Mouse (Mus musculus): ENCODE measurements around the gene Parvb. TPM values are rescaled to one million over a fixed set of nuclear protein-coding genes. Genes with fewer than 3 reads are reported as not detected.
A peak's percentile ranks its signal among the peaks of the same experiment; 100 is the strongest.

The Parvb gene
- polyA plus RNA-seq, 1 experiment from 2014 or later, result 10.2 TPM

GRCm38 (mm10) chr15:84215273-84215672, 16.6 kb upstream of the Parvb start:
- Histone ChIP-seq H3K27me3 (ENCODE audit: control insufficient read depth, insufficient read depth, low read length) (no peaks in the 10 kb centered on the region), H3K9me3 (ENCODE audit: control insufficient read depth, low read length) (no peaks in the 10 kb centered on the region), H3K4me1 (ENCODE audit: control insufficient read depth, insufficient read depth, low read length) (peaks cover 16% of the 10 kb centered on the region), H3K4me2 (no peak overlapping the region), H3K36me3 (ENCODE audit: control insufficient read depth, insufficient read depth, low read length) (peaks cover 2% of the 10 kb centered on the region; the same call in 1 of the 2 replicates), H3K4me3 (ENCODE audit: low read depth, low read length) (no peak overlapping the region), H3K27ac (ENCODE audit: low read depth, low read length) (no peak overlapping the region), H3K9ac (ENCODE audit: low read length) (no peak overlapping the region)
- ATAC-seq (ENCODE audit: low FRiP score), result no peak
- WGBS, result 85% methylated on average over 2 of the region's 2 CpGs
- DNase-seq (ENCODE audit: low spot score, missing footprints), result peak; percentile 47

- Histone ChIP-seq H3K4me1 (ENCODE audit: control insufficient read depth, insufficient read depth, low read length) (peaks cover 16% of the 10 kb centered on the region), H3K9me3 (ENCODE audit: control insufficient read depth, low read length) (no peaks in the 10 kb centered on the region), H3K4me2 (no peak overlapping the region), H3K27ac (ENCODE audit: low read depth, low read length) (no peak overlapping the region), H3K4me3 (ENCODE audit: low read depth, low read length) (no peak overlapping the region), H3K9ac (ENCODE audit: low read length) (no peak overlapping the region), H3K36me3 (ENCODE audit: control insufficient read depth, insufficient read depth, low read length) (peaks cover 2% of the 10 kb centered on the region; the same call in 1 of the 2 replicates), H3K27me3 (ENCODE audit: control insufficient read depth, insufficient read depth, low read length) (no peaks in the 10 kb centered on the region)
- ATAC-seq (ENCODE audit: low FRiP score), result no peak
- no peak for DNase-seq (ENCODE audit: low spot score, missing footprints)
These were observed 15.8 kb upstream of the Parvb start for GRCm38 (mm10) chr15:84216026-84216425.

GRCm38 (mm10) chr15:84216461-84217084, 15.3 kb upstream of the Parvb start:
- DNase-seq (ENCODE audit: low spot score, missing footprints), result no peak

GRCm38 (mm10) chr15:84217969-84218782, 13.7 kb upstream of the Parvb start:
- Histone ChIP-seq H3K4me1 (ENCODE audit: control insufficient read depth, insufficient read depth, low read length) (peaks cover 14% of the 10 kb centered on the region), H3K4me2 (no peak overlapping the region), H3K27me3 (ENCODE audit: control insufficient read depth, insufficient read depth, low read length) (no peaks in the 10 kb centered on the region), H3K36me3 (ENCODE audit: control insufficient read depth, insufficient read depth, low read length) (0 out of 2 replicates have a peak, but pooled peaks cover 2% of the 10 kb centered on the region), H3K27ac (ENCODE audit: low read depth, low read length) (no peak overlapping the region), H3K9me3 (ENCODE audit: control insufficient read depth, low read length) (no peaks in the 10 kb centered on the region), H3K4me3 (ENCODE audit: low read depth, low read length) (no peak overlapping the region), H3K9ac (ENCODE audit: low read length) (no peak overlapping the region)
- DNase-seq (ENCODE audit: low spot score, missing footprints), result no peak
- 65% methylated on average over 23 of the region's 23 CpGs for WGBS
- ATAC-seq (ENCODE audit: low FRiP score), result no peak

More at GRCm38 (mm10) chr15:84216461-84217084, 15.3 kb upstream of the Parvb start:
- no peak overlapping the region for H3K4me2 ChIP-seq
- no peak overlapping the region for H3K4me3 ChIP-seq (ENCODE audit: low read depth, low read length)
- no peak for ATAC-seq (ENCODE audit: low FRiP score)
- 38% methylated on average over 7 of the region's 7 CpGs for WGBS
- peak overlapping the region; percentile 16; the same call in 1 of the 2 replicates for H3K9ac ChIP-seq (ENCODE audit: low read length)
- 0 out of 2 replicates have a peak, but pooled peaks cover 2% of the 10 kb centered on the region for H3K36me3 ChIP-seq (ENCODE audit: control insufficient read depth, insufficient read depth, low read length)
- H3K27me3 ChIP-seq (ENCODE audit: control insufficient read depth, insufficient read depth, low read length), result no peaks in the 10 kb centered on the region
- H3K4me1 ChIP-seq (ENCODE audit: control insufficient read depth, insufficient read depth, low read length), result peaks cover 16% of the 10 kb centered on the region
- H3K27ac ChIP-seq (ENCODE audit: low read depth, low read length), result no peak overlapping the region
- H3K9me3 ChIP-seq (ENCODE audit: control insufficient read depth, low read length), result no peaks in the 10 kb centered on the region

- Histone ChIP-seq H3K9ac (ENCODE audit: low read length) (no peak overlapping the region), H3K36me3 (ENCODE audit: control insufficient read depth, insufficient read depth, low read length) (0 out of 2 replicates have a peak, but pooled peaks cover 2% of the 10 kb centered on the region), H3K4me2 (no peak overlapping the region), H3K27me3 (ENCODE audit: control insufficient read depth, insufficient read depth, low read length) (no peaks in the 10 kb centered on the region), H3K9me3 (ENCODE audit: control insufficient read depth, low read length) (no peaks in the 10 kb centered on the region), H3K4me1 (ENCODE audit: control insufficient read depth, insufficient read depth, low read length) (peaks cover 14% of the 10 kb centered on the region), H3K4me3 (ENCODE audit: low read depth, low read length) (no peak overlapping the region), H3K27ac (ENCODE audit: low read depth, low read length) (no peak overlapping the region)
- DNase-seq (ENCODE audit: low spot score, missing footprints) (no peak), ATAC-seq (ENCODE audit: low FRiP score) (no peak)
- 63% methylated on average over 9 of the region's 9 CpGs for WGBS
These were observed 13.0 kb upstream of the Parvb start for GRCm38 (mm10) chr15:84218783-84219271.

GRCm38 (mm10) chr15:84221539-84221938, 10.3 kb upstream of the Parvb start:
- H3K36me3 ChIP-seq (ENCODE audit: control insufficient read depth, insufficient read depth, low read length), result no peaks in the 10 kb centered on the region
- DNase-seq (ENCODE audit: low spot score, missing footprints), result no peak
- 86% methylated on average over 5 of the region's 5 CpGs for WGBS
- H3K4me3 ChIP-seq (ENCODE audit: low read depth, low read length), result no peak overlapping the region
- no peak overlapping the region for H3K4me2 ChIP-seq
- no peak overlapping the region for H3K9ac ChIP-seq (ENCODE audit: low read length)
- no peak overlapping the region for H3K27ac ChIP-seq (ENCODE audit: low read depth, low read length)
- no peaks in the 10 kb centered on the region for H3K27me3 ChIP-seq (ENCODE audit: control insufficient read depth, insufficient read depth, low read length)
- no peaks in the 10 kb centered on the region for H3K9me3 ChIP-seq (ENCODE audit: control insufficient read depth, low read length)
- H3K4me1 ChIP-seq (ENCODE audit: control insufficient read depth, insufficient read depth, low read length), result peaks cover 15% of the 10 kb centered on the region
- no peak for ATAC-seq (ENCODE audit: low FRiP score)

- H3K4me2 ChIP-seq, result no peak overlapping the region
- H3K27ac ChIP-seq (ENCODE audit: low read depth, low read length), result no peak overlapping the region
- H3K4me3 ChIP-seq (ENCODE audit: low read depth, low read length), result no peak overlapping the region
- DNase-seq (ENCODE audit: low spot score, missing footprints) (no peak), ATAC-seq (ENCODE audit: low FRiP score) (0 out of 2 replicates have a peak, but pooled peaks have one; percentile 54)
- H3K27me3 ChIP-seq (ENCODE audit: control insufficient read depth, insufficient read depth, low read length), result no peaks in the 10 kb centered on the region
- WGBS, result 25% methylated on average over 6 of the region's 6 CpGs
- no peak overlapping the region for H3K9ac ChIP-seq (ENCODE audit: low read length)
- H3K36me3 ChIP-seq (ENCODE audit: control insufficient read depth, insufficient read depth, low read length), result no peaks in the 10 kb centered on the region
- H3K4me1 ChIP-seq (ENCODE audit: control insufficient read depth, insufficient read depth, low read length), result peaks cover 17% of the 10 kb centered on the region
- H3K9me3 ChIP-seq (ENCODE audit: control insufficient read depth, low read length), result no peaks in the 10 kb centered on the region
These were observed 8.4 kb upstream of the Parvb start for GRCm38 (mm10) chr15:84223423-84223822.

GRCm38 (mm10) chr15:84224779-84225178, 7.1 kb upstream of the Parvb start:
- H3K27ac ChIP-seq (ENCODE audit: low read depth, low read length), result no peak overlapping the region
- no peak overlapping the region for H3K9ac ChIP-seq (ENCODE audit: low read length)
- peaks cover 12% of the 10 kb centered on the region for H3K4me1 ChIP-seq (ENCODE audit: control insufficient read depth, insufficient read depth, low read length)
- H3K4me3 ChIP-seq (ENCODE audit: low read depth, low read length), result no peak overlapping the region
- no peaks in the 10 kb centered on the region for H3K36me3 ChIP-seq (ENCODE audit: control insufficient read depth, insufficient read depth, low read length)
- H3K4me2 ChIP-seq, result no peak overlapping the region
- 67% methylated on average over 10 of the region's 10 CpGs for WGBS
- no peaks in the 10 kb centered on the region for H3K27me3 ChIP-seq (ENCODE audit: control insufficient read depth, insufficient read depth, low read length)
- no peaks in the 10 kb centered on the region for H3K9me3 ChIP-seq (ENCODE audit: control insufficient read depth, low read length)
- no peak for DNase-seq (ENCODE audit: low spot score, missing footprints)
- ATAC-seq (ENCODE audit: low FRiP score), result no peak

GRCm38 (mm10) chr15:84226918-84227317, 4.9 kb upstream of the Parvb start:
- no peaks in the 10 kb centered on the region; the same call in 1 of the 2 replicates for H3K27me3 ChIP-seq (ENCODE audit: control insufficient read depth, insufficient read depth, low read length)
- WGBS, result 51% methylated on average over 15 of the region's 15 CpGs
- no peak overlapping the region for H3K9ac ChIP-seq (ENCODE audit: low read length)
- H3K36me3 ChIP-seq (ENCODE audit: control insufficient read depth, insufficient read depth, low read length), result no peaks in the 10 kb centered on the region
- no peak overlapping the region for H3K4me2 ChIP-seq
- peaks cover 29% of the 10 kb centered on the region for H3K4me1 ChIP-seq (ENCODE audit: control insufficient read depth, insufficient read depth, low read length)
- H3K27ac ChIP-seq (ENCODE audit: low read depth, low read length), result peak overlapping the region; percentile 80
- no peak for DNase-seq (ENCODE audit: low spot score, missing footprints)
- no peak overlapping the region for H3K4me3 ChIP-seq (ENCODE audit: low read depth, low read length)
- H3K9me3 ChIP-seq (ENCODE audit: control insufficient read depth, low read length), result no peaks in the 10 kb centered on the region
- ATAC-seq (ENCODE audit: low FRiP score), result peak; percentile 77

All from midbrain, embryonic 11.5 days (tissue).